Mouse (Mus musculus): Measurements from ENCODE around the gene Polg2.

GRCm38 (mm10) chr11:106778589-106779387 is 549 bp downstream of the Polg2 start:
- TF ChIP-seq CTCF (IDR thresholded peaks at IDR 0.05; ENCODE audit: low read depth): no peak
- TF ChIP-seq EP300 (IDR thresholded peaks at IDR 0.05; ENCODE audit: low read depth): no peak

All from liver, postnatal 0 days (tissue).